Mouse (Mus musculus) midbrain, embryonic 12.5 days (tissue): ENCODE data around the gene Lce1i. TPM values are rescaled to one million over a fixed set of nuclear protein-coding genes. Genes with fewer than 3 reads are reported as not detected.
"Not testable (repeated sequence)": the region's sequence is repeated elsewhere in the genome, so short reads cannot be mapped to it uniquely, and the experiment has no call there.

ENCODE experiments used
- ATAC-seq: fragments of 200-750 bp; cut with Nextera tagmentation; 2 replicates; pipeline ENCODE4 v1.8.0; 2017; ENCODE audit warnings: low read depth, moderate TSS enrichment, moderate library complexity; ENCODE audit not compliant: low FRiP score
- H3K27ac ChIP-seq: fragments of 300-500 bp; sonication (generic); replicated peaks from 2 replicates; pipeline ENCODE4 v1.5.1; 2016; ENCODE audit warnings: mild to moderate bottlenecking
- H3K27me3 ChIP-seq: fragments of 300-500 bp; sonication (generic); 2 replicates; pipeline ENCODE4 v1.6.1; 2016; ENCODE audit warnings: mild to moderate bottlenecking
- H3K36me3 ChIP-seq: fragments of 300-500 bp; sonication (generic); 2 replicates; pipeline ENCODE4 v1.6.1; 2016
- H3K4me1 ChIP-seq: fragments of 300-500 bp; sonication (generic); 2 replicates; pipeline ENCODE4 v1.6.1; 2016
- H3K4me2 ChIP-seq: fragments of 300-500 bp; sonication (generic); replicated peaks from 2 replicates; pipeline ENCODE4 v1.6.1; 2016; ENCODE audit warnings: mild to moderate bottlenecking, moderate library complexity
- H3K4me3 ChIP-seq: fragments of 300-500 bp; sonication (generic); 2 replicates; pipeline ENCODE4 v1.5.1; 2016; ENCODE audit warnings: mild to moderate bottlenecking
- H3K9ac ChIP-seq: fragments of 300-500 bp; sonication (generic); replicated peaks from 2 replicates; pipeline ENCODE4 v1.6.1; 2016; ENCODE audit warnings: mild to moderate bottlenecking, moderate library complexity
- H3K9me3 ChIP-seq: fragments of 300-500 bp; sonication (generic); 2 replicates; pipeline ENCODE4 v1.6.1; 2016; ENCODE audit warnings: mild to moderate bottlenecking
- WGBS: fragments of 180-500 bp; shearing (Covaris S2); methylation state at CpG from one replicate; pipeline ENCODE4 v1.1.7; 2016; 5-methylcytosine and 5-hydroxymethylcytosine counted together
- polyA plus RNA-seq: library from polyadenylated mRNA; unstranded; fragments of >200 nt; fragmentation: Nextera tagmentation; extraction: Ambion mirVana; gene quantifications from 2 replicates; pipeline ENCODE4 v1.2.1, GENCODE M21; 2016

Lce1i gene
- not detected in 2 replicates for polyA plus RNA-seq

DNA sequence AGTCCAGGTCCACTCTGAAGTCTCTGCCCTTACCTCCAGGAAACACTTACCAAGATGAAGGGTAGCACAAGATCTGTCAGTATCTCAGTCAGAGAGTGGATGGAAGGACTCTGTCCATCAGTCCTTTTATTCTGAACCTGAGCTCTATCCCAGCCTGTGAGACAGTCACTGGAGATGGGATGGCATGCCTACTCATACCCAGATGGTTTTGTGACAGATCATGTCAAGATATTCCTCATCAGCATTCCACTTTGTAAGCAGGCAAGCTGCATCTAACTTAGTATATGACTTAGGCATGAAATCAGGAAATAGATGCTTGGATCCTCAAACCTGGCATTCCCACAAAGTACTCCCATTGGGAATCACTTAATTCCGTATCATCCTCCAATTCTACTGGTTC is at the start of gene Lce1i:
Gene Lce1i (minus strand): TSS at position 101 of the 400 bp plus-strand sequence.
- Histone ChIP-seq H3K4me3 (no peak within 1 kb of the TSS), H3K9me3 (no peaks in the 10 kb centered on the region), H3K4me1 (no peaks in the 10 kb centered on the region), H3K27ac (no peak within 1 kb of the TSS), H3K4me2 (no peak within 1 kb of the TSS), H3K36me3 (no peaks in the 10 kb centered on the region), H3K27me3 (no peaks in the 10 kb centered on the region), H3K9ac (no peak within 1 kb of the TSS)
- 85% methylated on average over 1 of the region's 1 CpGs for WGBS
- no peak for ATAC-seq

DNA sequence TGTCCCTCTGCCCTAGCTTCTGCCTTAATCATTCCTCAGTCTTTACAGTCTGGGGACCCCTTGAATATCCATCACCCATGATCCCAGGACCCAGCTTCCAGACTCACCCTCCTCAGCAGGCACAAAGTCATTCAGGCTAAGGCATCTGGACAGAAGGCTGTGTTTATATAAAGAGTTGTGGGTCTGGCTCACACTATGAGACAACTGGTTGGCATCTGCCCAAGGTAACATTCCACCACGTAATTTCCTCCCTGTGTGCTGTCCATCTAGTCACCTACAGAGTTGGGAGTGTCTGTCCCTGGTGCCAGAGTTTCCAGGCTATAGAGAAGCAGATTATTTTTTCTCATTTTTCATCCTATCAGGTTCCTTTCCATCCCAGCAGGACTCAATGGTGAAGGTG is 48.4 kb upstream of the Lce1i start, which contains the start of gene Kprp:
Gene Kprp (minus strand): TSS at position 140 of the 400 bp plus-strand sequence.
- no peak within 1 kb of the TSS for H3K9ac ChIP-seq
- ATAC-seq: no peak
- no peaks in the 10 kb centered on the region for H3K36me3 ChIP-seq
- no peaks in the 10 kb centered on the region for H3K4me1 ChIP-seq
- H3K27me3 ChIP-seq: no peaks in the 10 kb centered on the region
- no peak within 1 kb of the TSS for H3K27ac ChIP-seq
- 61% methylated on average over 1 of the region's 1 CpGs for WGBS
- H3K9me3 ChIP-seq: no peaks in the 10 kb centered on the region
- H3K4me3 ChIP-seq: no peak within 1 kb of the TSS
- no peak within 1 kb of the TSS for H3K4me2 ChIP-seq

DNA sequence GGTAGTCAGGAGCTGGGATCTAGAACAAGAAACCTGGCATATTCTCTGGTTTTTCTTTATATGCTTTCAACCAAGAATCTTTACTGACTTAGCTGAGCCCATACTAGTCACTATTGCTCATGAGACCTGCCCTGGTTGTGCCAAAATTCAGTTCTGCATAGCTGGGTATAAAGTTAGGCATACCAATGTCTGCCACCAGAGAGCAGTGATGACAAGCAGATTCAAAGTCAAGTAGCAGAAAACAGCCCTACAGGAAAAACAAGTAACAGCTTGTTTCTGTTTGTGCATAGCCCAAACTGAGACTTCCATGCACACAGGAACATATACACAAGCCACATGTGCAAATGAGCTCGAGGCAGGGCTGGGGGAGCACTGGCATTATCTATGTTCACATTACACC is 47.1 kb upstream of the Lce1i start:
- Histone ChIP-seq H3K36me3 (no peaks in the 10 kb centered on the region), H3K27me3 (no peaks in the 10 kb centered on the region), H3K9ac (no peak overlapping the region), H3K9me3 (no peaks in the 10 kb centered on the region), H3K4me2 (no peak overlapping the region), H3K27ac (no peak overlapping the region), H3K4me3 (no peak overlapping the region), H3K4me1 (no peaks in the 10 kb centered on the region)
- no peak for ATAC-seq
- 36% methylated on average over 1 of the region's 1 CpGs for WGBS

DNA sequence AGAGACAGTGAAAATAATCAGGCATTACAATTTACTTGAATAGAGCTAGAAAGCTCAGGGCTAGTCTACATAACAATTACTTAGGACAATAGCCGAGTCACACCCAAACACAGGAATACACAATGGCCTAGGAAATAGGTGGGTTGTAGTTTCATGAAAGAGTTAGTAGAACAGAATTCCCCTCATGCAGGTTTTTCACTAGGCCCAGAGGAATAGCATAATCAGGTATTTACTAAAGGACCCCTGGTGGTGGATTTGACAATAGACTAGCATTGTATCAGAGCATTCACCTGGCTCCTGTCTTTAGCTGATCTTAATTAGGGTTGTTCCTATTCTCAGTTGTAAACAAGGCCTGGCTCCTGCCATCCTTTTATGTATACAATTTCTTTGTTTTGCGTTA is 37.3 kb upstream of the Lce1i start:
- H3K27me3 ChIP-seq, H3K4me3 ChIP-seq, H3K9me3 ChIP-seq, H3K36me3 ChIP-seq, H3K4me1 ChIP-seq, H3K9ac ChIP-seq, H3K4me2 ChIP-seq, H3K27ac ChIP-seq, ATAC-seq: not testable (repeated sequence)
- WGBS: 92% methylated on average over 2 of the region's 2 CpGs

DNA sequence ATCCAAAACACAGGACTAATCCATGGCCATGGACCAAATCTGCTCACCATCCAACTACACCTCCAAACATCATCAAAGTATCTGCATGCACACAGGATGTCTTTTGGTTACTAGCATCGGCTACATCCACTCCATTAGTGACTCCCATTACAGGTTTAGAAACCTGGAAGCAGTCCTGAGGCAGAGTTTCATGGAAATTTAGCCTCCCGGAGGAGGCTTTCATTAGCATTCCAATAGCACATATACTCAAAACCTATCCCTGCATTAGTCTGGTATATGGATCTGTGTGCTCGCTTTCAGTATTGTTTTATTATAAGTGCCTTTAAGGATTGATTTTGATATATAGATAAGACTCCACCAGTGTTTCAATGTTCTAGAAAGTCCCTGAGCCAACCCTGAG is 36.9 kb upstream of the Lce1i start:
- H3K4me3 ChIP-seq: no peak overlapping the region
- H3K4me1 ChIP-seq: no peaks in the 10 kb centered on the region
- H3K27me3 ChIP-seq: no peaks in the 10 kb centered on the region
- H3K4me2 ChIP-seq: no peak overlapping the region
- H3K9me3 ChIP-seq: no peaks in the 10 kb centered on the region
- no peaks in the 10 kb centered on the region for H3K36me3 ChIP-seq
- H3K27ac ChIP-seq: no peak overlapping the region
- ATAC-seq: no peak
- no peak overlapping the region for H3K9ac ChIP-seq
- WGBS: 90% methylated on average over 3 of the region's 3 CpGs

DNA sequence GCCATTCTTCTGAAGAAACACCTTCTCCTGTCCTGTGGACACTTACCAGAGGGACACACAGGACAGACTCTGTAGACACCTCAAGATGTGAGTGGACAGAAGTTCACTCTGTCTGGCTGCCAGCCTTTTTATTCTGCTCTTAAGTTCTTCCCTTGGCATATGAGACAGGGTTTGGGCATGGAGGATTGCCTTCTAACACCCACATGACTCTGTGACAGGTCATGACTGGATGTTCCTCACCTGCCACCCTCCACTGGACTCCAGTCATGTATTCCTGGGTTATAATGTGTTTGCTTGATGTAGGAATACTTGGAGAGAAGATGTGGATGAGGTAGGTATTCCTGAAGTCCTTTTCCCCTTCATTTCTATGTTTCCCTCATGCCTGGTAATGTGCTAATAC is 29.1 kb upstream of the Lce1i start, which contains the start of gene Lce1k:
Gene Lce1k (minus strand): TSS at position 101 of the 400 bp plus-strand sequence.
- Histone ChIP-seq H3K9ac (no peak within 1 kb of the TSS), H3K4me3 (no peak within 1 kb of the TSS), H3K9me3 (no peaks in the 10 kb centered on the region), H3K27ac (no peak within 1 kb of the TSS), H3K36me3 (no peaks in the 10 kb centered on the region), H3K4me2 (no peak within 1 kb of the TSS), H3K27me3 (no peaks in the 10 kb centered on the region), H3K4me1 (no peaks in the 10 kb centered on the region)
- no peak for ATAC-seq

DNA sequence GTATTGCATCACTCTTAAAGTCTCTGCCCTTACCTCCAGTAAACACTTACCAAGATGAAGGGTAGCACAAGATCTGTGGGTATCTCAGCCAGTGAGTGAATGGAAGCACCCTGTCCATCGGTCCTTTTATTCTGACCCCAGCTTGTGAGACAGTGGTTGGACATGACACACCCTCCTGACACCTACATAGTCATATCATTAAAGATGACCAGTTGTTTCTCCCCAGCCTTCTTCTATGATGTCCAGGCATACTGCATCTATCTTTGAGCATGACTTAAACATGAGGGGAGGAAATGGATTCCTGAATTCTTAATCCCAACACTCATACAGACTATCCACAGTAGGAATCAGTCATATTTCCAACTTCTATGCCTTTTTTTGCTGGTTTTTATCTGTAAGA is 11.7 kb upstream of the Lce1i start, which contains the start of gene Lce1j:
Gene Lce1j (minus strand): TSS at position 101 of the 400 bp plus-strand sequence.
- no peaks in the 10 kb centered on the region for H3K36me3 ChIP-seq
- H3K4me3 ChIP-seq: no peak within 1 kb of the TSS
- H3K27me3 ChIP-seq: no peaks in the 10 kb centered on the region
- whole genome bisulfite sequencing: 89% methylated on average over 1 of the region's 1 CpGs
- no peaks in the 10 kb centered on the region for H3K4me1 ChIP-seq
- no peak for ATAC-seq
- no peak within 1 kb of the TSS for H3K9ac ChIP-seq
- no peak within 1 kb of the TSS for H3K4me2 ChIP-seq
- H3K9me3 ChIP-seq: no peaks in the 10 kb centered on the region
- H3K27ac ChIP-seq: no peak within 1 kb of the TSS

DNA sequence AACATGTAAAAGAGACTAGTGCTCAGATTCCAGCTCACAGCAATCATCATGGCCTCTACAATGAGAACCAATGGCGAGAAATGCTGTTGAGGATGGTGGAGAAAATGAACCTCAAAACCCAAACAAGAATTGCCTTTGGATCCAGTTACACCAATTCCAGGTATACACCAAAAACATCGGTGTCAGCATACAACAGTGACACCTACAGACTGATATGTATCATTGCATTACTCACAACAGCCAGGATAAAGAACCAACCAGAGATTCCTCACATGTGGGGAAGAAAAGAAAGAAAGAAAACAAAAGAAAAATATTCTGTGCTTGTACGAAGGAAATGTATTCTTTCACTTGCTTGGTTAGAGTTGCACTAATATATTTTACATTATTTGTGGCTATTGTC is 7.1 kb downstream of the Lce1i start:
- H3K9me3 ChIP-seq: no peaks in the 10 kb centered on the region
- no peak overlapping the region for H3K4me2 ChIP-seq
- no peaks in the 10 kb centered on the region for H3K27me3 ChIP-seq
- H3K9ac ChIP-seq: no peak overlapping the region
- no peak for ATAC-seq
- no peaks in the 10 kb centered on the region for H3K36me3 ChIP-seq
- H3K27ac ChIP-seq: no peak overlapping the region
- WGBS: 20% methylated on average over 3 of the region's 3 CpGs
- no peak overlapping the region for H3K4me3 ChIP-seq
- no peaks in the 10 kb centered on the region for H3K4me1 ChIP-seq

DNA sequence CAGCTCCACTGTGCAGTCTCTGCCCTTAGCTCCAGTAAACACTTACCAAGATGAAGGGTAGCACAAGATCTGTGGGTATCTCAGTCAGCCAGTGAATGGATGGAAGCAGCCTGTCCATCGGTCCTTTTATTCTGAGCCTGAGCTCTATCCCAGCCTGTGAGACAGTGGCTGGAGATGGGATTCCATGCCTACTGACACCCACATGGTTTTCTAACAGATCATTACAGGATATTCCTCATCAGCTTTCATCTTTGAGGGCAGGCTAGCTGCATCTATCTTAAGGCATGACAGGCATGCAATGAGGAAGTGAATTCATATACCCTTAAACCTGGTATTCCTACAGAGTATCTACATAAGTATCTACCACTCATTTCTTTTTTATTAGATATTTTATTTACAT is 13.7 kb downstream of the Lce1i start, which contains the start of gene Lce1h:
Gene Lce1h (minus strand): TSS at position 101 of the 400 bp plus-strand sequence.
- H3K9me3 ChIP-seq: no peaks in the 10 kb centered on the region
- no peaks in the 10 kb centered on the region for H3K4me1 ChIP-seq
- H3K4me2 ChIP-seq: no peak within 1 kb of the TSS
- WGBS: 87% methylated on average over 1 of the region's 1 CpGs
- H3K36me3 ChIP-seq: no peaks in the 10 kb centered on the region
- ATAC-seq: no peak
- H3K27me3 ChIP-seq: no peaks in the 10 kb centered on the region
- H3K27ac ChIP-seq: no peak within 1 kb of the TSS
- no peak within 1 kb of the TSS for H3K4me3 ChIP-seq
- H3K9ac ChIP-seq: no peak within 1 kb of the TSS

DNA sequence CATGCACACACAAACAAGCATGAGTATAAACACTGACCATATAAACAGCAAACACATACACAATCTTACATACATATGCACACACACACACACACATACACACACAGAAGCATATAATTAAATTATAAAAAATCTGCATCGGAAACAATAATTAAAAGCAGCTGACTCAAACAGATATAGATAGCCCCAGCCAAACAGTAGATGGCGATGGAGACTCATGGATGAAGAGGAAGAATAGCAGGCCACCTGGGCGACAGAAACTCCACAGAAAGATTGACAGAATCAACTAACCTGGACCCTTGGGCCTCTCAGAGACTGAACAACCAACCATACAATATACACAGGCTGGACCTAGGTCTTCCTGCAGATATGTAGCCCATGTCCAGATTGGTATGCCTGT is 25.5 kb downstream of the Lce1i start:
- no peak for ATAC-seq
- H3K4me3 ChIP-seq: no peak overlapping the region
- no peak overlapping the region for H3K4me2 ChIP-seq
- H3K27ac ChIP-seq: no peak overlapping the region
- H3K27me3 ChIP-seq: no peaks in the 10 kb centered on the region
- no peaks in the 10 kb centered on the region for H3K4me1 ChIP-seq
- no peaks in the 10 kb centered on the region for H3K9me3 ChIP-seq
- no peak overlapping the region for H3K9ac ChIP-seq
- H3K36me3 ChIP-seq: no peaks in the 10 kb centered on the region
- 46% methylated on average over 3 of the region's 3 CpGs for WGBS

DNA sequence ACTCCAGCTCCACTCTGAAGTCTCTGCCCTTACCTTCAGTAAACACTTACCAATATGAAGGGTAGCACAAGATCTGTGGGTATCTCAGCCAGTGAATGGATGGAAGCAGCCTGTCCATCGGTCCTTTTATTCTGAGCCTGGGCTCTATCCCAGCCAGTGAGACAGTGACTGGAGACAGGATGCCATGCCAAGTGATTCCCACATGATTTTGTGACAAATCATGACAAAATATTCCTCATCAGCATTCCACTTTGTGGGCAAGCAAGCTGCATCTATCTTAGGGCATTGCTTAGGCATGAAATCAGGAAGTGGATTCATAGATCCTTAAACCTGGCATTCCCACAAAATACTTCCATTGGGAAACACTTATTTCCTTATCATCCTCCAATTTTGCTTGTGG is 26.5 kb downstream of the Lce1i start, which contains the start of gene Lce1g:
Gene Lce1g (minus strand): TSS at position 101 of the 400 bp plus-strand sequence.
- no peaks in the 10 kb centered on the region for H3K36me3 ChIP-seq
- 92% methylated on average over 1 of the region's 1 CpGs for WGBS
- ATAC-seq: no peak

DNA sequence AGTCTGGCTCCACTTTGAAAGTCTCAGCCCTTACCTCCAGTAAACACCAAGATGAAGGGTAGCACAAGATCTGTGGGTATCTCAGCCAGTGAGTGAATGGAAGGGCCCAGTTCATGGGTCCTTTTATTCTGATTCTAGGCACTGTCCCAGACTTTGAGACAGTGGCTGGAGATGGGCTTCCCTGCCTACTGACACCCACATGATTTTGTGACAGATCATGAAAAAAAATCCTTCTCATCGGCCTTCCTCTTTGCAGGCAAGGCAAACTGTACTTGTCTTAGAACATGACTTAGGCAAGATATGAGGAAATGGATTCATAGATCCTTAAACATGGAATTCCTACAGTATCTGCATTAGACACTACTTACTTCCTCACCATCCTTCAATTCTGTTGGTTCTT is 39.7 kb downstream of the Lce1i start, which contains the start of gene Gm38119:
Gene Gm38119 (minus strand): TSS at position 101 of the 400 bp plus-strand sequence.
- Histone ChIP-seq H3K9ac (no peak within 1 kb of the TSS), H3K4me2 (no peak within 1 kb of the TSS), H3K27ac (no peak within 1 kb of the TSS), H3K36me3 (no peaks in the 10 kb centered on the region), H3K9me3 (no peaks in the 10 kb centered on the region), H3K4me1 (no peaks in the 10 kb centered on the region), H3K4me3 (no peak within 1 kb of the TSS), H3K27me3 (no peaks in the 10 kb centered on the region)
- ATAC-seq: no peak
- WGBS: 70% methylated on average over 1 of the region's 1 CpGs

More for the DNA sequence above, 26.5 kb downstream of the Lce1i start, which contains the start of gene Lce1g:
- Histone ChIP-seq H3K27me3 (no peaks in the 10 kb centered on the region), H3K9ac (no peak within 1 kb of the TSS), H3K27ac (no peak within 1 kb of the TSS), H3K4me2 (no peak within 1 kb of the TSS), H3K9me3 (no peaks in the 10 kb centered on the region), H3K4me1 (no peaks in the 10 kb centered on the region), H3K4me3 (no peak within 1 kb of the TSS)
